Mouse (Mus musculus) heart, postnatal 14 days (tissue): ENCODE results near the gene Olfr558. TPM values are rescaled to one million over a fixed set of nuclear protein-coding genes. Genes with fewer than 3 reads are reported as not detected.

Experiments
- DNase-seq, 2 experiments: peaks; one replicate each; pipeline ENCODE4 v3.0.0; 2021 to 2022
- intact Hi-C: fragments of 180-260 bp; cut with DNase I; formaldehyde crosslinking; loops from one replicate; pipeline ENCODE4 v1.15.1; 2025
- long read RNA-seq, 2 experiments: library from polyadenylated mRNA; stranded (forward); transcript quantifications; one replicate each; pipeline ENCODE4 v2.0.0; 2021
- total RNA-seq, 2 experiments: library from RNA; stranded (reverse); gene quantifications; 2 replicates each; pipeline ENCODE4 v1.2.3; 2021

The Olfr558 gene
- 1 to 10 TPM; 4.8 to 5.1 TPM for total RNA-seq
- long read RNA-seq, experiment 1, transcript Olfr558-201 (2 exons, 3,041 nt): major isoform, 6 of 8 reads
- long read RNA-seq, experiment 1, partial matches to known transcripts: 2 of 8 reads
- long read RNA-seq, experiment 1, other reads (novel, unspliced or antisense): 0 of 8 reads
- long read RNA-seq, experiment 2, partial matches to known transcripts: 0 of 4 reads
- long read RNA-seq, experiment 2, other reads (novel, unspliced or antisense): 1 of 4 reads

DNA sequence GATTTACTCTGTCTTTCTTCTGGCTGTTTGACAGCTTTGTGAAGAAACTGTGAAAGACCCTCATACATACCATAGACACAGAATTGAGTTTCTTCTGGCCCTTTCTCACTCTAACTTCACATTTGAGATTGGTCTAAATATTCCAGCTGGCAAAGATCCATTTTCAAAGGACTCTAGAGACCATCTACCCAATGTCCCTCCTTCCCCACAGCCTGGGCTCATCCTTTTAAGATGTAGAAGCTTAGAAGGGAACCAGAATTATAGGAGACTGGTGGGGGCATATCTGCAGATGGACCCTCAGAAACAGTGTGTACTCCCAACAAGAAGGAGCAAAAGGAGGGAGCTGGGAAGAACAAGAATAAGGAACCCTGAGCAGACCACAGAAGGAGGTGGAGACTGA is at the start of gene Olfr558:
Gene Olfr558 (plus strand): TSS at position 301 of the 400 bp plus-strand sequence.
- no peak for DNase-seq
- intact Hi-C loops: no loop called here

DNA sequence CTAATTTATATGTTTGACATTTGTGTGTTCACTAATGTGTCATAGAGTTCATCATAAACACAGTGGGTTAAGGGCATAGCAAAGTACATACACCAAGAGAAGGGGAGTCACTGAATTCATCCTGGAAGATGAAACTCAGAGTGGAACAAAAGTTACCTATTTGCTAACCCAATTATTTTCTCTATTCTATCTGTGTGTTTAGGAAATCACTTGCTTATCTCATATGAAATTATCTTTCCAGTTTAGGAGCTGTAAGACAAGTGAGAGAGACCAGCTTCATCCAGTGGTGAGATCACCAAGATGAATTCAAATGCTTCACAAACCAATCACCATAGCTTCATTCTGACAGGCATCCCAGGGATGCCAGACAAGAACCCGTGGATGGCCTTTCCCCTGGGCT is 43.5 kb upstream of the Olfr558 start, which contains the start of gene Olfr555:
Gene Olfr555 (plus strand): TSS at position 301 of the 400 bp plus-strand sequence.
- DNase-seq: no peak
- intact Hi-C loops: no loop called here

DNA sequence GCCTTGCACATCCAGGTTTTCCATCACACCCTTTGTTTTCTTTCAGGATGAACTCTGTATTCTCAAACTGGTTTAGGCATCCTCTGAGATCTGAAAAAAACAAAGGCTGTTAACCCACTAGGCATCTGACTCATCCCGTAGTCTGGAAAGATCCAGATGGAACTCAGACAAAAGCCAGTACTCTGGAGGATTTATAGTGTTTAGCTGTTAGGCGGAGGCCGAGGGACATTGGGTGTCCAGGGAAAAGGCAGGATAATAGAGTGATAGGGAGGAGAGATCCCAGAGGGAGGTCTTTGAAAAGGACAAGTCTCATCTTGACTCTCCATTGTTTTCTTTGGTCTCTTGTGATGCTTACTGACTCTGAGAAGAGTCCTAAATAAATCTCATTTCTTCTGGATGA is 37.4 kb upstream of the Olfr558 start, which contains the start of gene Olfr556:
Gene Olfr556 (plus strand): TSS at position 301 of the 400 bp plus-strand sequence.
- no peak for DNase-seq
- intact Hi-C loops: loop anchor here (2.0 kb wide), 1 partner anchor 254 kb away; no protein-coding TSS in a partner anchor

DNA sequence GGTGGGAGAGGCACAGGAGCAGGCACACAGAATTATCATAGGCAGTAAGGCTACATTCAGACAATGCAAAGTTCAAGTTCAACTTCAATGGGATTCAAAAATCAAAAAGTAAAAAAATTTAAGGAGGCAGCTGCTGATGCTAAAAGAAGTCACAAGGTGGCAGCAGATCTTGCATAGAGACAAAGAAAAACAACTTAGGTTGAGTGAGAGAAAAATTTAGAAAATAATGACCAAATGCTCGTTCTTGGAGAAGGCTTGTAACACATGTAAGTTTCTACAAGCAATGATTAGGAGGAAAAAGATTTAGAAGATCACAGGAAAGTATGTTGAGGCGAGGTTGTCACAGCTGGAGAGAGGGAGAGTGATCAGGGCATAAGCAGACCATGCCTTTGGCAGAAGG is 36.6 kb upstream of the Olfr558 start:
- no peak for DNase-seq
- intact Hi-C loops: loop anchor here (2.0 kb wide), 1 partner anchor 253 kb away; no protein-coding TSS in a partner anchor

DNA sequence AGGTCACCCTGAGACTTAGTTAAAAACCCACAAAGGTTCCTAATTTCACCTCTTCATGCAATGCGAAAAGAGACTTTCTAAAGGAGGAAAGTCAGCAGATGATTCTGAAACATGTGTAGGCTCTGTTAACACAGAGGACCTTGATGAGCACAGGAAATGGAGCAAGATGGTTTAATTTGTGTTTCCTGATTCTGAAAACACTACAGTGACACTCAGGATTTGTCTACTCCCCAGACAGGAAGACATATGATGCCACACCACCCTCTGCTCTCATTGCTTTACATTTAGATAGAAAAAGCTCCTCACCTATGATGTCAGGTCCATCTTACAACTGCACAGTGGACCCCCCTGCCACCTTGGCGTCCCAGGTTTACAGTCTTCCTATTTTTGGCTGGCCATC is 25.8 kb upstream of the Olfr558 start:
- no peak for DNase-seq
- intact Hi-C loops: loop anchor here (10.0 kb wide), 1 partner anchor 61 kb away; the partner anchor contains the start of gene Olfr553

DNA sequence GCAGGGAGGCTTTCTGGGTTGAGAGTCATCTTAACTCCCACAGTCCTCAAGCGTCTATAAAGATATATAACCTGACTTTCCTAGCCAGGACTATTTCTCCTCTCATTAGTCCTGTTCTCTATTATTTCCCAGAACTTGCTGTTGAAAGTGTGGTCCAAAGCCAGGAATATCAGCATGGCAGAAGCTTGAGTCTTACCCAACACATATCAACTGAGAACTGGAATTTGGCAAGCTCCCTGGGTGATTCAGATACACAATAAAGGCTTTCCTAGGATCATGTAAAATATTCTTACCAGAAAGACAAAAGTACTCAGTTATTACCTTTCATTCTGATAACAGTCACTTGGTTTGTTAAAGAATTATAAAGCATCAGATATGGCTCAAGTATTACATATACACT is 20.1 kb upstream of the Olfr558 start:
- intact Hi-C loops: no loop called here
- no peak for DNase-seq

DNA sequence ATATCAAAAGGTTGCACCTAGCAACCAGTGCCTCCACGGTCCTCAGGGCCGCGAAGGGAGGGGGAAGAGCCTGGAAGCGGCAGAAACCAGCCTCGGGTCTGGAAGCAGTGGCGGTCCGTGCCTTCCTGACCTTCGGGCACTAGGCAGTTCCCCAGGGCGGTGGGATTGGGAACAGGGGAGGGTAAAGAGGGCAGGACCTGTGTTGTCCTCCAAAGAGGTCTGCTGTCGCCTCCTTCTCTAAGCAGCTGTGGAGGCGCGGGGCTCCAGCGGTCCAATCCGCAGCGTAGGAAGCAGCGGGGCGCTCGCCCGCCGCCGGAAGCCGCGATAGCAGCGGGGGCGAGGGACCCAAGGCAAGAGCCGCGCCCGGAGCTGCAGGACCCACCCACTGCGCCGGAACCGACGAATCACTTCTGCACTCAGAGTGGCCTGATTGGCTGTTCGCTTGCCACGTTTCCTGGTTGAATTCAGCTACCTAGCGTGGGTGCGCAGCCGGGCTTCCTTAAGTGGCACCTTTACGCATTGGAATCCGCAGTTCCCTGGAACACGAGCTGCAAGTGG is 15.0 kb upstream of the Olfr558 start, which contains the start of gene Trim68:
Gene Trim68 (minus strand): TSS at position 384 of the 558 bp plus-strand sequence.
- intact Hi-C loops: no loop called here
- peak; percentile 90 for DNase-seq

DNA sequence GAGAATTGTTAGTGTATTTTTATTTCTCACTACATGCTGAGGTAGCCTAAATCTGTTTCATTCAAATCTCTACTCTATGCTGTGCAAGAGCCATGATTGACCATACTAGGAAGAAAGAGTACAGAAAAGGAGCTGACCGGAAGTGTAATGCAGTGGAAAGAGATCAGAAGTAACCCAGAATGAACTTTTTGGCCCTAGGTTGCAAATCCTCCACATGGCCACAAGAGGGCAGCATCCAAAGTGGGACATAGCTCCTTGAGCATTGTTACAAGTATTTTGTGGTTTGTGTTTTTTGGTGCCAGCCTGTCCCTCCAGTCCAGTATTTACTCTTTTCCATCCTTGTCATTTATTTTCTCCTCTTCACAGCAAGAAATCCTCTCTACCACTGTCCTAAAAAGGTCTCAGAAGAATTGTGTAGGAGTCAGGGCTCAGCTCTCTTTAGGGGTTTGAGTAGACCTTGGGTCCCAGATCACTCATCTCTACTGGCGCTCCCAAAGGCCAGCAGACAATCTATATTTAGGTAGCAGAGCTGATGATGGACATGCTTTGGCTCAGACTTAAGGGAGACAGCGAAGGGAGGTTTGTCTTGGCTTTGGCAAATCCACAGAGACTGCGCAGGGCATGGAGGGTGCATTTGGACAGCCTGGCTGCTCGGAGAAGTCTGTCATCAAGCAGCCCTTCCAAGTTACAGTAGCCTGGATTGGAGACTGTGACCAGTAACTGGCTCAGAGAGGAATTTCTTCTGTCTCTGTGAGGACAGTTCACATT is 6.5 kb upstream of the Olfr558 start, which contains the start of gene Olfr557:
Gene Olfr557 (plus strand): TSS at position 553 of the 768 bp plus-strand sequence.
- DNase-seq: peak; percentile 21 to 59
- intact Hi-C loops: loop anchor here (10.0 kb wide), 2 partner anchors 181 to 229 kb away; partner anchors contain the start of gene Olfr572

DNA sequence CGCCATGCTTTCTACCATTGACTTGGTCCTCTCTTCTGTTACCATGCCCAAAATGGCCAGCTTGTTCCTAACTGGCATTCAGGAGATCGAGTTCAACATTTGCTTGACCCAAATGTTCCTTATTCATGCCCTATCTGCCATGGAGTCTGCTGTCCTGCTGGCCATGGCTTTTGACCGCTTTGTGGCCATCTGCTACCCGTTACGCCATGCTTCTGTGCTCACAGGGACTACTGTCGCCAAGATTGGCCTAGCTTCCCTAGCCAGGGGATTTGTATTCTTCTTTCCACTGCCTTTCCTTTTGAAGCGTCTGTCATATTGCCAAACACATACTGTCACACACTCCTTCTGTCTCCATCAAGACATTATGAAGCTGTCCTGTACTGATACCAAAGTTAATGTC is 3.6 kb upstream of the Olfr558 start:
- intact Hi-C loops: loop anchor here (1.0 to 10.0 kb wide), 3 partner anchors 9 to 226 kb away; partner anchors contain the start of gene Olfr572
- no peak for DNase-seq

DNA sequence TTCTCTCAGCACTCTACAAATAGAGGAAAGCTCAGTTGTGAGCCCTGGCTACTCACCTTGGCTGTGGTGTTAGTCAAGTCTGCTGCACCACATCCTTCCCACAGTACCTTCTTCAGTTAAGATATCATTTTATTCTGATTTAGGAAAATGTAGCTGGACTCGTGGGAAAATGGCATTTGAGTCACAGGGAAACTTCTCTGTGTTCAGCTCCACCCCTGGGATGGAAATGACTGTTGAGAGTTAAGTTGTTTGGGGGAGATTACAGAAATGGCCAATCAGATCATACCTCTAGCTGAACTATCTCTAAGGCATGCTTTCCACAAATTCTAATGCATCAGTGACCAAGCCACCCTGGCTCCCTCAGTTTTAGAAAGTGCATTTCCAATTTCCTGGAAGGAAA is 17.0 kb downstream of the Olfr558 start, which contains the start of gene Olfr33:
Gene Olfr33 (minus strand): TSS at position 101 of the 400 bp plus-strand sequence.
- intact Hi-C loops: no loop called here
- DNase-seq: no peak

DNA sequence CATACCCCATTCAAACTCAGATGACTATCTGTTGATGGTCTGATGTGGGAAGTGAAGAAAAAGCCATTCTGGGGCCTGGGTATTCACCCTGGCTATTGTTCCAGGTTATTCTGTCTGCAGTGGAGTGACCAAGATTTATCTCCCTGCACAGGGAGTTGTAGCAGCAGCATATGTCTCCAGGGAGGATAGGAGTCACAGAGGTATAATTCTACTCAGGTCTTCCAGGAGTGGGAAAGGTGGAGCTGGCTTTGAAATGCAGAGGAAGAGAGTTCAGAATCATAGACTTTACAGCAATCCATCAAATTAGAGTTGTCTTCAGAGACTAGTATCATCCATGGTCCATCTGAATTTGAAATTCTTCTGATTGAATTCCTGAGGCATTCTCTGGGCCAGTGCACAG is 25.4 kb downstream of the Olfr558 start, which contains the start of gene Olfr559:
Gene Olfr559 (minus strand): TSS at position 101 of the 400 bp plus-strand sequence.
- DNase-seq: no peak

DNA sequence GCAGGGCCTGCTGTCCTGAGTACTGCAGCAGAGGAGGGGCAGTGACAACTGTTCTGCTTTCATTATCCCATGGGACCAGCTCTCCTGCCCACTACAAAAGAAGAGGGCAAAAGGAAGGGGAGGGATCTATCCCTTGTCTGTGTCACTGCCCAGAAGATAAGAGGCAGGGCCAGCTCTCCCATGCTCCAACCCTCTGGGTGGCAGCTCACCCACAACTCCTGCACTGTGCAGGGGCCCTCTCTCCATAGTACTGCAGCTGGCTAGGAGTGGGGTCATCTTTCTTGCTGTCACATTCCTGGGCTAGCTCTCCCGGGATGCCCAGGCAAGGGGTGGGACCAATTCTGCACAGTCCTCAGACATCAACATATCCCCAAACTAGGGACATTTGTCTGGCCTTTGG is 31.8 kb downstream of the Olfr558 start:
- no peak for DNase-seq
- intact Hi-C loops: no loop called here

More for the DNA sequence above, 25.4 kb downstream of the Olfr558 start, which contains the start of gene Olfr559:
- intact Hi-C loops: no loop called here

DNA sequence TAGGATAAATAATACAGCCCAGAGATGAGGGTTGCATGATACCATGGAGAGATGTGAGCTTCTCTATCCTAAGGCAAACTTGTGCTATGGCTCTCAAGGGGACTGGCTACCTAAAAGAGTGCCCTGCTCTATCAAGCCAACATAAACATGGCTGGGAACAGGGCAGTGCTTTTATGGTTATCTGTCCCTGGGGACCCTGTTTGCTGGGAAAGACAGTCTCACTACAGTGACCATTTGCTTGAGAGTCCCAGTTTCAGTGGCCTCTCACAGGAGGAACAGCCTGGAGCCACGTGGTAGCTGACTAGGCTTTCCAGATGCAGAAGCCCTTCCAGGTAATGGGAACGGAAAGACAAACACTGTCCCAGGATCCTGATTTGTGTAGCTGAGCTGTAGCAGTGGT is 35.7 kb downstream of the Olfr558 start:
- intact Hi-C loops: no loop called here

DNA sequence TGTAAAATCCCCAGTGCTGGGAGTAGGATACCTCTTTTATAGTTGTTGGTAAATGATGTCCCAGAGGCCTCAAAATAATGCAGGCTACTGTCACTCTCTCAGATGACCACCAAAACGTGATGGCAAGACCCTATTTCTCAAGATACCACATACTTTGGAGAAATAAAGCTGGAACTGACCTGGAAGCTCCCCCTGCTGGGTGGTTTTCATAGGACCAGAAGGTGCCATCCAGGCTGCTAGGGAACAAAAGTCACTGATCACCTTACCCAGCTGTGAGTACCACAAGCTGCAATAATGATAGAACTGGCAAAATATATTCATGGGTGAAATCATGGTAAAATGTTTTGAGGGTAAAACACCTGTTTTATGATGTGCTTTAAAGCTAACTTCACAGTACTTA is 50.1 kb downstream of the Olfr558 start:
- intact Hi-C loops: loop anchor here (5.0 kb wide), 1 partner anchor 240 kb away; no protein-coding TSS in a partner anchor
- peak in 1 of 2 experiments; percentile 5 for DNase-seq

More for the DNA sequence above, 35.7 kb downstream of the Olfr558 start:
- DNase-seq: no peak

DNA sequence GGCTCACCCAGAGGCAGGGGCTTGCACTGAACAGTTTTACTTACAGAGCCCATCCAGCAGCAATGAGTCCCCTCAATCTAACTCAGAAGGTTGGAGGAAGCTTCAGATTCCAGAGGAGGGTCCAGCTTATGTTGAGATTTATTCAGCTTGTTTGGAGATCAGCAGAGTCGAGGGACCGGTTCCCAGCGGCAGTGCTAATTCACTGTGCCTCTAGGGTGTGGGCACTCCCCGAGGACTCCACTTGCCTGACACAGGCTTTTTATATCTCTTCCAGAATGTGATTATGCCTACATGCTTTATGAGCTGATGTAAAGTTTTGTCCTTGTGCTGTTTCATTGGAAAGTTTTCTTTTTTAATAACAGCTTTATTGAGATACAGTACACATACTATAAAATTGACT is 57.3 kb downstream of the Olfr558 start, which contains the start of the genes Olfr560 and Olfr78:
Gene Olfr560 (minus strand): TSS at position 101 of the 400 bp plus-strand sequence.
Gene Olfr78 (minus strand): TSS at position 206 of the 400 bp plus-strand sequence.
- DNase-seq: no peak
- intact Hi-C loops: no loop called here

Other genes starting within 250 kb of the Olfr558 start
- gene Olfr543, start 220.5 kb upstream of the Olfr558 start, total RNA-seq: not detected
- not detected for gene Olfr544, start 213.9 kb upstream of the Olfr558 start, total RNA-seq
- not detected for gene Olfr545, start 202.6 kb upstream of the Olfr558 start, total RNA-seq
- gene Olfr547, start 167.5 kb upstream of the Olfr558 start, total RNA-seq: not detected
- gene Olfr548-ps1, start 161.3 kb upstream of the Olfr558 start, total RNA-seq: not detected
- gene Olfr549, start 152.3 kb upstream of the Olfr558 start, total RNA-seq: not detected
- gene Trim21, start 136.7 kb upstream of the Olfr558 start, total RNA-seq: 1 to 10 TPM; 6.1 to 7.7 TPM
- gene Olfr550, start 130.8 kb upstream of the Olfr558 start, total RNA-seq: under 1 TPM; 0.17 to 0.37 TPM
- gene Olfr551, start 110.3 kb upstream of the Olfr558 start, total RNA-seq: not detected
- under 1 TPM; 0.07 to 0.27 TPM for gene Olfr552, start 104.4 kb upstream of the Olfr558 start, total RNA-seq
- not detected for gene Olfr553, start 84.0 kb upstream of the Olfr558 start, total RNA-seq
- gene Olfr554, start 63.8 kb upstream of the Olfr558 start, total RNA-seq: not detected
- not detected for gene Olfr555, start 43.4 kb upstream of the Olfr558 start, total RNA-seq
- not detected for gene Olfr556, start 37.3 kb upstream of the Olfr558 start, total RNA-seq
- gene Trim68, start 14.9 kb upstream of the Olfr558 start, total RNA-seq: 1 to 10 TPM; 7.7 to 8.7 TPM
- gene Olfr557, start 6.3 kb upstream of the Olfr558 start, total RNA-seq: not detected
- gene Olfr33, start 16.9 kb downstream of the Olfr558 start, total RNA-seq: not detected
- gene Olfr559, start 25.3 kb downstream of the Olfr558 start, total RNA-seq: not detected
- gene Olfr560, start 57.2 kb downstream of the Olfr558 start, total RNA-seq: under 1 TPM in 1 of 2 experiments, not detected in 1; 0.32 TPM
- gene Olfr78, start 57.3 kb downstream of the Olfr558 start, total RNA-seq: 1 to 10 TPM; 1.6 to 2.1 TPM
- gene Olfr561, start 69.0 kb downstream of the Olfr558 start, total RNA-seq: not detected
- not detected for gene Olfr564, start 101.3 kb downstream of the Olfr558 start, total RNA-seq
- gene Olfr566, start 156.6 kb downstream of the Olfr558 start, total RNA-seq: not detected
- gene Olfr568, start 174.9 kb downstream of the Olfr558 start, total RNA-seq: not detected
- not detected for gene Olfr569, start 188.7 kb downstream of the Olfr558 start, total RNA-seq
- gene Olfr570, start 192.4 kb downstream of the Olfr558 start, total RNA-seq: not detected
- not detected for gene Olfr571, start 215.3 kb downstream of the Olfr558 start, total RNA-seq
- not detected for gene Olfr572, start 222.2 kb downstream of the Olfr558 start, total RNA-seq
- gene Olfr573-ps1, start 240.4 kb downstream of the Olfr558 start, total RNA-seq: not detected
- not detected for gene Olfr574, start 246.3 kb downstream of the Olfr558 start, total RNA-seq